Mouse (Mus musculus) right cerebral cortex, postnatal 4 days (tissue): Measurements from ENCODE around the gene Rbck1.
"Not testable (repeated sequence)": the region's sequence is repeated elsewhere in the genome, so short reads cannot be mapped to it uniquely, and the experiment has no call there.

Experiments
- DNase-seq: peaks from one replicate; pipeline ENCODE4 v3.0.0-alpha.2; 2022

Rbck1 gene

DNA sequence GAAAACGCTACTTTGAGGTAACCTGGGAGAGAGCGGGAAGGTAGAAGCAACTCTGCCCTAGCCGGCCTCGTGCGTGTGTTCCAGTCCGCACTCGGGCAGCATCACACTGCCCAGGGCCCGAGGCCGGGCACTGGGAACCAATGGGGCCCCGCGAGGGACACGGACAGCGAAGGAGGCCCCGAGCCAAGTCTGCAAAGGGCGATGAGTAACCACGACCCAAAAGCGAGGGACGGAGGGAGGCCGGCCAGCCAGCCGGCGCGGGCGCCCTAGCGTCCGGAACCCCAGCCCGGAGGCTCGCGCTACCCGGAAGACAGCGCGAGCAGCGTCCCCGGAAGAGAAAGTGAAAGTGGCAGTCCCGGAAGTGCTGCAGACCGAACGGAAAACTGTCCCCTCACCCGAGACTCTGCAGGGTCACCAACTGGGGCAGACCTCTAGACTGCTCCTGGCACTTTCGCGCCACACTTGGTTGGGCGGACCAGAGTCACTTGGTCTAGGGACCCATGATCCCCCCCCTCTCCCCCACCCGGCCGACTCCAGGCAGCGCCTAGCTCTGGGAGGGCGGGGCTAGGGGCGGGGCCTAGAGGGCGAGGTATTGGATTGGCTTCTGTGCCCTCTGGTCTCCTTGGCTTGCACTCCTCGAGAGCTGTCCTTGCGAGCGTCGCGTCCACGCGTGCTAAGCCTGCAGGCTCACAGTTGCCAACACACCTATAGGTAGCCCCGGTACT lies at the start of gene Rbck1:
Gene Rbck1, minus strand, starts transcription at position 553 of the 725 bp plus-strand sequence.
- peak; percentile 83 for DNase-seq

DNA sequence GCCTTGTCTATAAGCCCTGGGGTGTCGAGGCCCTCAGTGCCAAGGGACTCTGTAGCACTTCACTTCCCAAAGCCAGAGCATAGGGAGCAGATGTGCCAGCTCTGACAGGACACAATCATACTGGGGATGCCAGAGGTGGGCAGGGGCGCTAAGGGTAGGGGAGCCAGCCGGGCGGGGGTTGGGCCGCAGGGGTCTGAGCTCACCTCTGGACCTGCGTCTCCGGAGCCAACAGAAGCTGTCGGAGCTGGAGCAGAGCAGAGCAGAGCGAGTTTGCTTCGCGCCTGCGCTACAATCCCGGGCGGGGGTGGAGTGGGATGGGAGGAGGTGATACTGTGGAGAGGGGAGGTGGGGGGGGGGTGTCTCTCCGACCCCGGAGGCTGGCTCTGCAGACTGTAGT lies 43.9 kb upstream of the Rbck1 start, which contains the start of gene Nrsn2:
Gene Nrsn2, minus strand, starts transcription at position 294 of the 397 bp plus-strand sequence.
- peak; percentile 56 for DNase-seq

DNA sequence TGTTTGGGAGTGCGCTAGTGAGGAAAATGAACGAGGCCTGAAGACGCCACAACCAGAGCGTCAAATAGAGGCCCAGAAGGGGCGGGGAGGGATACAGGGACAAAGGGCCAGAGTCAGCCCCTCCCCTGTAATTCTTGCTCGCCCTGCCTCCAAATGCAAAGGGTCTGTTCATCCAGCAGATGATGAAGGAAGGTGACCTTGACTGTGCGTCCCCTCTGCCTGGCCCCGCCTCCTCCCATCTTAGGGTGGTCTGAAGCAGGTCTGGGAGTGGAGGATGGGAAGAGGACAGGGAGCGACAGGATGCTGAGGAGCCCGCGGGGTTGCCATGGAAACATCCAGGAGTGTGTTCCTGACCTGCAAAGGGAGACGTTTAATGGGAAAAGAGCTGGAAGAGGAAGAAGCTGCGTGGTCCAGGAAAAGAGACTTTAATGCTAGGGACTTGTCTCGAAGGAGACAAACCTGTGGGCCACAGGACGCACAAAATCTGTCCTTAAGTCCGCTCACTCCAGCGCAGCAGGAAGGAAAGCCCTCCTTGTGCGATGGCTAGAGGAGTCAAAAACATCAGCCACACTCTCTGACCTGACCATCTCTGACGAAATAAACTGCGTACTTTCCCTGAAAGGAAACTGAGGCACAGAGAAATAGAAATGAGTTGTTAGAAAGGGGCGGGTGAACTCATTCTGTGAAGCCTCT lies 43.3 kb upstream of the Rbck1 start:
- peak; percentile 54 for DNase-seq

DNA sequence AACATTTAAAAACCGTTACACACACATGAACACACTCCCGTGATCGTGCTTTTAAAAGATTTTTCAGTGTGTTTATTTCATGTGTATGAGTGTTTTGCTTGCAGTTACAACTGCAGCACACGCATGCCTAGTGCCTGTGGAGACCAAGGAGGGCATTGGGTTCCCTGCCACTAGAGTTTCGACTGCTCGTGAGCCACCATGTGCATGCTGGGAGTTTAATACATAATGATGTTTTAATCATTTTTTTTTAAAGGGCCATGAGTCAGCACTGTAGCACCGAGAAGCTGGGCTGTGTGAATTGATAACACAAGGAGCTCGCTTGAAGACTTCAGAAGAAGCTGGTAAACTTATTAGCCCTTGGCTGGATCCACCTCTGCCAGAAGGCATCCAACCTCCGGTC lies 41.1 kb upstream of the Rbck1 start:
- no peak for DNase-seq

DNA sequence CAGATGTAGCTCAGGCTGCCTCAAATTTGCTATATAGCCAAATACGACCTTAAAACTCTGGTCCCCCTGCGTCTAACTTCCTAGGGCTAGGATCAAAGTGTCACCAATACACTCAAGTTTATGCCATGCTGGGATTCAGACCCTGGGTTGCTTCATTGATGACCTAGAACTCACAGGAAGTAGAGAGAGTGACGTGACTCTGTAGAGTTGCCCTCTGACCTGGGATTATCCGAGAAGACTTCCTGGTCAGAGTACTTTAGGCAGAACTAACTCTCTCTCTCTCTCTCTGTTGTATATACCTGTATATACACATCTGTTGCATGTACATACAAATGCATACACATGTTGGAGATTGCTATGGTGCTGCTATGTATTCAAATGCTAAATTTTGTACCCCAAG lies 40.2 kb upstream of the Rbck1 start:
- no peak for DNase-seq

DNA sequence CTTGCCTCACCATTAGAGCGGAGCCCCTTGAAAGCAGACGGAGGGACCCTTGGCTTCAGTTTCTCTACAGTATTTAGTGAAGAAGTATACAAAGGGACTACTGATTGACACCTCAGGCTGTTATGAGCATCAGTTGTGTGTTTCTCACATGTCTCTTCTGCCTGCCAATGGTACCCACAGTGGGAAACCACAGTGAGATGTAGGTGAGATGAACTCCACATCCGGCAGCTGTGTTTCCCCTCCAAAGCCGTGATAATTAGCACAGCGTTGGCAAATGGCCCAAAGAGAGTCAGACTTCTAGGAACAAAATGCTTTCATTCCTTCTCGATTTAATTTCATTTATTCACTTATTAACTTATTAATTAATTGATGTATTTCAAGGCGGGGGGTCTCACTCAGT lies 39.7 kb upstream of the Rbck1 start:
- no peak for DNase-seq

DNA sequence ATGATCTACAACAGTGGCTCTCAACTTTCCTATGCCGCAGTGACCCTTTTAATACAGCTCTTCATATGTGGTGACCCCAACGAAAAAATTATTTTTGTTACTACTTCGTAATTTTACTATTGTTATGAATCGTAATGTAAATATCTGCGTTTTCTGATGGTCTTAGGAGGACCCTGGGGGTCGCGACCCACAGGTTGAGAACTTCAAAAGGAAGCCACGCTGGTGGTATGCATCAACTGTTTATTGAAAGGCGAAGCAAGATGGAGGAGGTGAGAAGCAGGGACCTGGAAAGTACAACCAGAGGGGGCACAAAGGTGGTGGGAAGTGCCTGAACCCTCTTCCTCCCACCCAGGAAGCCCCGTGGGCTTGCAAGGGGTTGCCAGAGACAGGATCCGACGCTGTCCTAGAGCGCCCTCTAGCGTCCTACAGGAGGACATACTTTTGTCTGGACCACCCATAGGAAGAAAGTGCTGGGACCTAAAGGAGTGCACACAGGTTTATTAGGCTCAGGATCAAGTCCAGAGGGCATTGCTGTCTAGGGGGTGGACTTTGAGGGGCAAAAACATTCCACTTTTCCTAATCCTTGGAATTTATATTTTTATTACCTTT lies 36.2 kb upstream of the Rbck1 start:
- DNase-seq = peak; percentile 54

DNA sequence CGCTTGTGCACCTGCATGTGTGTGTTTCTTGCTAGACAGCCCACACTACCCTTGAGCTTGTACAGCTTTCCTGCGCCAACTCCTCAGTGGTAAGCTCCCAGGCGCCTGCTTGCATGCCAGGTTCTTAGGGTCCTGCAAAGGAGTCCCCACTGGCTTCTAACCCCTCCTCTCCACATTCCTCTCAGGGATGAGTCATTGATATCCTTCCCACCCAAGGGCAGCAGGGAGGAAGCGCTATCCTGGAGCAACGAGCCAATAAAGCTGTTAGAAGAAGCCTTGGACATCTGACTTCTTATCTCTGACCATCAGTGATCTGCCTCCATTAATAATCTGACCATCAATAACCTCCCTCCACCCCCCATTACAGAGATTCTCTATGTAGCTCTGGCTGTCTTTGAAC lies 35.5 kb upstream of the Rbck1 start:
- DNase-seq = no peak

DNA sequence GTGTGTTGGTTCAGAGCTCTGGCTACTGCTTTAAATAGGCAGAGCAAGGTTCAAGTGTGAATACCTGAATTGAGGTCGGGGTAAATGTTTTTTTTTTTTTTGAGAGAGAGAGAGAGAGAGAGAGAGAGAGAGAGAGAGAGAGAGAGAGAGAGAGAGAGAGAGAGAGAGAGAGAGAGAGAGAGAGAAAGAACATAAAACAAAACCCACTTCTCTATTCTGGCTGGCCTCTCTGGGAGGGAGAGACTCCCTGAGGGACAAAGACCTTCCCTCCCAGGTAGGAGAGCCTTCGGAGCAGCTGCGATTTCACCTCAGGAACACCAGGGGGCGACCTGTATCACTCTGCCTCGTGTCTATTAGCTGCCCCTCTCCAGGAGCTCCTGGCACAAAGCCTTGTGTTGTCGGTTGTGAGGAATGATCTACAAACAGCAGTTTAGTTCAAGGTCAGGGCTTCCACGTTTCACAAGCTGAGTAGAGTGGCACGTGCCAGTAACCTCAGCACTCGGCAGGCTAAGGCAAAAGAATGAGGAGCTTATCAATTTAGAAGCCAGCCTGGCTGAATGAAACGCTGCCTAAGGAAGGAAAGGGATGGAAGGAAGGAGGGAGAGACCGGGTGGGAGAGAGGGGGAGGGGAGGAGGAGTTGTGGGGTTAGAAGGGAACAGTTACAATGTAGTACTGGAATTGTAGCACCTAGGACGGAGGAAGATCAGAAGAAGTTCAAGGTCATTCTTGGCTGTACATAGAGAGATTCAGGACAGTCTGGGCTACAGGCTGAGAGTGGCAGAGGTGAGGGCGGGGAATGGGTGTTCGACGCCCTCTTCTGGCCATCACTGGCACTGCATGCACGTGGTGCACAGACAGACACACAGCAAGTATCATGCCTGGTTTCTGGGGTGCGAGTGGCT lies 31.0 kb upstream of the Rbck1 start:
- DNase-seq = peak; percentile 69

DNA sequence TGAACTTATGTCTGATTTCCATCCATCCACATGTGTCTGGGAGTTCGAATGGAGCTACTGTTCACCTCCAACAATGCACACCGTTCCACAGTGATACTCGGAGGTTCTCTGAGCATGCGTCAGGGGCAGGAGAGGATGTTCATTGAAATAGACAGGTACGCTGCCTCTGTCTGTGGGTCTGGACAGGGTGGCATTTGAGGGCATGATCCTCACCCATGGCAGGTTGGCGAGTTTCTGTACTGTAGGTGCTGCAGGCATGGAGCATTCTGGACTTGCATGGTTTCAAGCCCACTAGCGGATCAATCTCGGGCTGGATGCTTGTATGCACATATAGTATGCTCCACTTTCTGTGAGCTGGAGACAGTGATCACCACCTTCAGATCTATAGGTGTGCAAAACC lies 28.7 kb upstream of the Rbck1 start:
- no peak for DNase-seq

DNA sequence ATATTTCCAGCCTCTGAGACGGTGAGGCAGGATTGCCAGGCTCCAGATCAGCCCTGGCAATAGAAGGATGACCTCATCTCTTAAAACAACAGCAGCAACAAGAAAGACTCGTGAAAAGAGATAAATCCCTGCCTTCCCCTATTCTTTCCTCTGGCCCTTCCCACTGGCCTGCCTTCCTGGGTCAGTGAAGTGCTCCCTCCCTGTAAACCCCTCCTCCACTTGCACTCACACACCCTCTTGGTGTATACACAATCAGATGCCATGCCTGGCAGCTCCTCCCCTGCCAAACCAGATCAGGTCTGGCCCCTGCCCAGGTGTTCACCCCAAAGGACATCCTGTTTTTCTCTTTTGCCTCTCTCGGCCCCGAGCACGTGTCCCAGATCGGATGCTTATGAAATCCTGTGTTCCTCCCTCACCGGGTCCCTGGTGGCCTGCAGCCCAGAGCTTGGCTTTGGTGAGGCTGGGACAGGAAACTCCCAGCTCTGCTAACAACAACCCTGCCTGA lies 27.9 kb upstream of the Rbck1 start:
- no peak for DNase-seq

DNA sequence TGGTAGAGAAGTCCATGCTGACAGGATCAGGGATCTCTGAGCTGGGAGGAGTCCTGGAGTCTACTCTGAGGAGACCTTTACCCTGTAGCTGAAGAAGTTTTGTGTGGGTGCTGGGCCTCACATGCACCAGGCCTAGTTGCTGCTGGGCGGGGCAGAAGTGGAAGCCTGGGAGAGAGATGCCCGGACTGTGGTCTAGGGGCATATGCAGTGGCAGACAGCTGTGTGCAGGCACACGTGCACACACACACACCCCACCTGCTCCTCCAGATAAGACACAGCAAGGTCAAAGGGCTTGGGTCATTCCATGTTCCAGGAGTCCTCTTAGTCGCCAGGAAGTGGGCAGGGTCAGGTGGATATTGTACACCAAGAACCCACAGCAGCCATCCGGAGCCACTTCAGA lies 27.2 kb upstream of the Rbck1 start:
- DNase-seq = no peak

DNA sequence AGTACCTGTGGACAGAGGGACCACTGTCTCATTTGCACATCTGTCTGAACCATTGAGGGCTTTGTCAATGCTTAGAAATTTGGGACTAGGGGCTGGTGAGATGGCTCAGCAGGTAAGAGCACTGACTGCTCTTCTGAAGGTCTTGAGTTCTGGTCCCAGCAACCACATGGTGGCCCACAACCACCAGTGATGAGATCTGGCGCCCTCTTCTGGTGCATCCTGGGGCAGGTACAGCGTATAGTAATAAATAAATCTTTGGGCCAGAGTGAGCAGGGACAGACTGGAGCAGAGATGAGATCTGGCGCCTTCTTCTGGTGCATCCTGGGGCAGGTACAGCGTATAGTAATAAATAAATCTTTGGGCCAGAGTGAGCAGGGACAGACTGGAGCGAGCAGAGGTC lies 26.5 kb upstream of the Rbck1 start:
- not testable (repeated sequence) for DNase-seq

DNA sequence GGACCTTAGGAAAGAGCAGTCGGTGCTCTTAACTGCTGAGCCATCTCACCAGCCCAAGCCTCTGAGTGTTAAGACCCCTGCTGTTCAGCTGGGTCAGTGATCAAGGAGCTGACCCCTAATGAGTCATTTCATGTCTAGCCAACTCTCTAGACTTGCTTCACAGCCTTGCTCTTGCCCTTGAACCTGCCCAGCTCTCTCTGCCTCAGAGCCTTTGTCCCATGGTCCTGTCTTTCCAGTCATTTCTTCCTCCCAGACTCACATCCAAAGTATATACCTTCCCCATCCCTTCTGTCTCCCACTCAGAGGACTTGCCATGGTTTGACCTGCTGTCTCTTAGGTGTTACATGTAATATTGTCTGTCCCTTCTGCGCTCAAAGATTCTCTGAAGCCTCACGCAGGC lies 24.8 kb upstream of the Rbck1 start:
- DNase-seq = no peak

DNA sequence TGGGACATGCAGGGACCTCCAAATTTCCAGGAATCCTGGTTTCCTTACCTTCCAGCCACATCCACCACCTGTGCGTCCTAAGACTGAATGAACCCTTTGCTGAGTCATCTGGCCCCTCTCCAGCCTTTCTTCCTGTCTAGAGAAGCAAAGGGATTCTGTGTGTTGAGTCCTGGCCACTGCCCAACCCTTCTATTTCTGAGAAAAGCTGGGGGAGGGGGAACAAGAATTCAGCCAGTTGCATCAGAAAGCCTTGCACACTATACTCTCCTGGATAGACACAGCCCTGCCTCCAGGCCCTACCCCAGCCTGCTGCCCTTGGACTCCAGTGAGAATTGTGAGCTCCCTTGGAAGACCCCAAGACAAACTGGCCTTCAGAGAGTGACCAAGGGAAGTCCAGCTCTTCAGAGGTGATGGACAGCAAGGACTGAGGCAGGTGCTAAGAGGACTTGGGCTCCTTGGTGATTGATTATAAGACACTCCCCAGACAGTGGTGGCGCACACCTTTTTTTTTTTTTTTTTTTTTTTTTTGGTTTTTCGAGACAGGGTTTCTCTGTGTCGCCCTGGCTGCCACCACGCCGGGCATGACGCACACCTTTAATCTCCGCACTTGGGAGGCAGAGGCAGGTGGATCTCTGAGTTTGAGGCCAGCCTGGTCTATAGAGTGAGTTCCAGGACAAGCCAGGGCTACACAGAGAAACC lies 17.5 kb upstream of the Rbck1 start:
- DNase-seq = no peak

DNA sequence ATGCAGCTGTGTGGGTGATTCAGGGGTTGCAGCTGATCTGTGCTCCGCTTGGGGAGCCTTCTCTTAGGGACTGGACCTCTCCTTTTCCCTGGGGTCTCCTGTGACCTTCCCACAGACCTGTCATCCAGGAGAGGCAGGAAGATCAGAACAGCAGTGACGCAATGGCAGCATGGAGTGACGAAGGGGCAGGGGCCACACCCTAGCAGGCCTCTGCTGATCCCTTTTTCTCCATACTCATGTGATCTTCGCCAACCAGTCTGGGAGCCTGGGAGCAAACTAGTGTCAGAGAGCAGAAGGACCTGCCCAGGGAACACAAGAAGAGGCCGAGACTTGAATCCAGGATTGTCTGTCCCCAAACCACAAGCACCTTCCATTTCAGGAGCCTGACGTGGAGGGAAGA lies 16.8 kb upstream of the Rbck1 start:
- no peak for DNase-seq

DNA sequence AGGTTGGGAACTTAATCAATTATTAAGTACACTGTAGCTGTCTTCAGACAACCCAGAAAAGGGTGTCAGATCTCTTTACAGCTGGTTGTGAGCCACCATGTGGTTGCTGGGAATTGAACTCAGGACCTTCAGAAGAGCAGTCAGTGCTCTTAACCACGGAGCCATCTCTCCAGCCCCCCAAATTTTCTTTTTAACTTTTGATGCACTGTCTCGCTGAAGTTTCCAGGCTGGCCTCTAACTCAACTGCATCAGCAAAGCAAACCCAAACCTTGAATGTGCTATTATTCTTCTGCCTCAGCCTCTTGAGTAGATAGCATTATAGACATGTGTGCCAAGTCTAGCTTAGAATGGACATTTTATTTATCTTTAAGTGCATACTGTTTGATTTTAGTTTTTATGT lies 15.3 kb upstream of the Rbck1 start:
- DNase-seq = no peak

DNA sequence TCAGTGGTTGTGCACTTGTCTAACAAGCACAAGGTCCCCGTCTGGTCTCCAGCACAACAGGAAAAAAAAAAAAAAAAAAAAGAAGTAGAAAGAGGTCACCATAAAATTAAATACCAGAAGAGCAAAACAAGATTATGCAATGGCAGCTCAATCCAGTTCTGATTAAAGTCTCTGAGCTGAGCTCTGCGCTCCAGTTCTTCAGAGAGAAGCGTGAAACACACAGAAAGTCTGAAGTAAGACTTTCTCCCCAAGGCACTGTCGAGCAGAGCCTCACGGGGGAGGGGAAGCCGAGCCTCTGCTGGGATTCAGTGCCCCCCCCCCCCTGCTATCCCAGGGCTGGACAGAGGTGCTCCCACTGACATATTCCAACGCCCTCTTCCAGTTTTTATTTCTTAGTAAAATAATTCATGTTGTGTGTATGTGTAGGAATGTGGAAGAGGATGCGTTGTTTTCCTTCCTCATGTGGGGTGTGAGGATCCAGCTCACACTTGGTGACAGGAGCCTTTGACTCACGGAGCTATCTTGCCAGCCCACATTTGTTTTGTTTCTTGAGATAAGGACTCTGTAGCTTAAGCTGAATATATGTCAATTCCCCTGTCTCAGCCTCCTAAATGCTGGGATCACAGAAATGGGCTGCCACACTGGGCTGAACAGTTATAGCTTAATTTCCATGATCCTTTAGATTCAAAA lies 14.5 kb upstream of the Rbck1 start:
- no peak for DNase-seq

DNA sequence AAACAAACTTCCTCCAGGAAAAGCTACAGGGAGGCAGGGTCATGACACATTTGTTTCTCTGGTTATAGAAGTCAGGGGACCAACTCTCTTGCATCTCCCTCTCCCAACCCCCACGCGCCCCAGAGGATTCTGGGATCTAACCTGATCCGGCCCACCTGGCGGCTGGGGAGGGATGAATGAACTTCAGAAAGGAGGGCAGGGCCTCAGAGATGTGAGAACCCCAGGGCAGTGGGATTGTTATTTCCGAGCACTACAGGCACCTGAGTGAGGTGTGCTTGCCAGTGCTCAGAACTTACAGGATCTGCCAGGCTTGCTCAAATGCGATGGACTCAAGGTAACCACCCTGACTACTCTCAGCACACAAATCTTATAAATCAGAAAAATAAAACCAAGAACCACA lies 12.9 kb upstream of the Rbck1 start:
- DNase-seq = no peak

DNA sequence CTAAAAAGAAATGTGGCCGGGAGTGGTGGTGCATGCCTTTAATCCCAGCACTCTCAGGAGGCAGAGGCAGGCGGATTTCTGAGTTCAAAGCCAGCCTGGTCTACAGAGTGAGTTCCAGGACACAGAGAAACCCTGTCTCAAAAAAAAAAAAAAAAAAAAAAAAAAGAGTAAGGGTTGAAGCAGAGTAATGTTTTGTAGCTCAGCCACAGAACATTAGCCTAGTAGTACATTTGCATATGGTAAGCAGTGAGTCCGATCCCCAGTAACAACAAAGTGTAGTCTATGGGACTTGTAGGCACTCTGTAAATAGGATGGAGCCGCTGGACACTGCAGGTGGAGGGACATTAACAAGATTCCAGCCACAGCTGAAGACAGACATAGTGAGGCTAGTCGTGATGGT lies 12.5 kb upstream of the Rbck1 start:
- no peak for DNase-seq

DNA sequence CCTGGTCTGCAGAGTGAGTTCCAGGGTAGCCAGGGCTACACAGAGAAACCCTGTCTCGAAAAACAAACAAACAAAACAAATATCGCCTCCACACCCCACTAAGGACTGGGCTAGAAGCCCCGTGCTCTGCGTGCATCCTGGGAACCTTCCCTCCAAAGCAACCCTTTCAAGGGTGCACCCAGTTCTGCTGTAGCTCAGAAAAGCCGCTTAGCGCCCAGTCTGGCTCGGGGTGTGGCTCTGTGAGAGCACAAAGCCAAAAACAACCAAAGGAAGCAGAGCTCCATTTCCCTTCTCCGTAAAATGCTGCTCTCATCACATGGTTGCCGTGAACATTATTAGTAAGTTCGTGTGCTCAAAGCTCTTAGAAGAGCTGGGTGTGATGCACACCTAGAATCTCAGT lies 11.9 kb upstream of the Rbck1 start:
- DNase-seq = no peak
